Mouse (Mus musculus) midbrain, postnatal 0 days (tissue): ENCODE measurements around the gene Slmap. TPM values are rescaled to one million over a fixed set of nuclear protein-coding genes. Genes with fewer than 3 reads are reported as not detected.

Experiments
- ATAC-seq: fragments of 200-750 bp; cut with Nextera tagmentation; 2 replicates; pipeline ENCODE4 v1.8.0; 2017; ENCODE audit warnings: moderate number of reproducible peaks, mild to moderate bottlenecking, moderate TSS enrichment, moderate library complexity; ENCODE audit not compliant: low FRiP score
- DNase-seq: peaks from one replicate; pipeline ENCODE4 v3.0.0-alpha.2; 2015; ENCODE audit warnings: low spot score
- H3K27ac ChIP-seq: fragments of 300-500 bp; sonication (generic); 2 replicates; pipeline ENCODE4 v1.5.1; 2014; ENCODE audit warnings: low read depth, mild to moderate bottlenecking, low read length, mixed read lengths
- H3K27me3 ChIP-seq: fragments of 300-500 bp; sonication (generic); 2 replicates; pipeline ENCODE4 v1.6.1; 2014; ENCODE audit warnings: low read length, control low read depth, mixed read lengths; ENCODE audit not compliant: insufficient read depth
- H3K36me3 ChIP-seq: fragments of 300-500 bp; sonication (generic); 2 replicates; pipeline ENCODE4 v1.6.1; 2014; ENCODE audit warnings: low read length, control low read depth, mixed read lengths; ENCODE audit not compliant: insufficient read depth
- H3K4me1 ChIP-seq: fragments of 300-500 bp; sonication (generic); 2 replicates; pipeline ENCODE4 v1.6.1; 2014; ENCODE audit warnings: mild to moderate bottlenecking, control low read depth, antibody characterized with exemption, low read length, mixed read lengths; ENCODE audit not compliant: insufficient read depth
- H3K4me2 ChIP-seq: fragments of 300-500 bp; sonication (generic); 2 replicates; pipeline ENCODE4 v1.6.1; 2014; ENCODE audit warnings: low read depth, mild to moderate bottlenecking, low read length, mixed read lengths; ENCODE audit not compliant: poor library complexity, severe bottlenecking
- H3K4me3 ChIP-seq: fragments of 300-500 bp; sonication (generic); 2 replicates; pipeline ENCODE4 v1.5.1; 2014; ENCODE audit warnings: low read depth, mild to moderate bottlenecking, low read length, moderate library complexity
- H3K9ac ChIP-seq: fragments of 300-500 bp; sonication (generic); replicated peaks from 2 replicates; pipeline ENCODE4 v1.6.1; 2014; ENCODE audit warnings: mild to moderate bottlenecking, low read length, moderate library complexity, mixed read lengths; ENCODE audit not compliant: poor library complexity, severe bottlenecking
- H3K9me3 ChIP-seq: fragments of 300-500 bp; sonication (generic); 2 replicates; pipeline ENCODE4 v1.6.1; 2016; ENCODE audit warnings: low read length, control low read depth
- CTCF ChIP-seq: IDR thresholded peaks from 2 replicates; pipeline ENCODE4 v1.5.1; 2016; ENCODE audit warnings: antibody characterized with exemption, mild to moderate bottlenecking
- WGBS: fragments of 180-500 bp; shearing (Covaris S2); extraction: QIAGEN DNeasy Blood & Tissue Kit; methylation state at CpG from one replicate; pipeline ENCODE4 v1.1.7; 2014; 5-methylcytosine and 5-hydroxymethylcytosine counted together
- polyA plus RNA-seq: library from polyadenylated mRNA; unstranded; fragments of >200 nt; fragmentation: Nextera tagmentation; extraction: Ambion mirVana; gene quantifications from 2 replicates; pipeline ENCODE4 v1.2.1, GENCODE M21; 2015
- total RNA-seq: library from RNA; depleted of rRNA; stranded (reverse); fragments of >200 nt; gene quantifications from 2 replicates; pipeline ENCODE4 v1.2.3, GENCODE M21; 2014

Gene Slmap
- total and polyA plus RNA-seq, 2 experiments from 2014 or later = 11.1 to 23.2 TPM

GRCm38 (mm10) chr14:26495021-26495420, 39.7 kb downstream of the Slmap start:
- TF ChIP-seq CTCF = no peak
- no peaks in the 10 kb centered on the region for H3K9me3 ChIP-seq
- H3K4me1 ChIP-seq = no peaks in the 10 kb centered on the region
- ATAC-seq (no peak), DNase-seq (no peak)
- no peaks in the 10 kb centered on the region for H3K36me3 ChIP-seq
- H3K4me2 ChIP-seq = no peak overlapping the region
- no peak overlapping the region for H3K27ac ChIP-seq
- WGBS = 88% methylated on average over 1 of the region's 1 CpGs
- H3K9ac ChIP-seq = no peak overlapping the region
- no peaks in the 10 kb centered on the region for H3K27me3 ChIP-seq
- H3K4me3 ChIP-seq = no peak overlapping the region

DNA sequence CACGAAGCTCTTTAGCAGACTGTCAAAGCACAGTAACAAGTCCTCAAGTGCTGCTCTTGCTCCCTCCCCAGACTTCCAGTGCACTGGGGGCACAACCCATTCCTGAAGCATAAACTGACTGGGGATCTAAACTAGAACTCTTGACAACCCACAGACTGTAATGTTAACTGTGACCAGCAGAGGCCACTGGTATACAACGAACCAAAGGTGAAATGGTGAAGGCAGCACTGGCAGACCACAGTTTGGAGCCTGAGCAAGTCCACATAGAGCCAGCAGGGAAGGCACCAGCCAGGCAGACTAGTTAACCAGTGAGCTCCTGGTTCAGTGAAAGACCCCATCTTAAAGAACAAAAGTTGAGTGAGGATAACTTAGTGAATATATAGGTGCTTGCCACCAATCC, 43.6 kb downstream of the Slmap start:
- Histone ChIP-seq H3K9ac (no peak overlapping the region), H3K4me1 (no peaks in the 10 kb centered on the region), H3K4me3 (no peak overlapping the region), H3K4me2 (no peak overlapping the region), H3K27ac (no peak overlapping the region), H3K9me3 (no peaks in the 10 kb centered on the region), H3K36me3 (no peaks in the 10 kb centered on the region), H3K27me3 (no peaks in the 10 kb centered on the region)
- ATAC-seq = no peak
- 38% methylated on average over 2 of the region's 2 CpGs for WGBS
- DNase-seq = peak; percentile 73
- TF ChIP-seq CTCF = peak; percentile 84

DNA sequence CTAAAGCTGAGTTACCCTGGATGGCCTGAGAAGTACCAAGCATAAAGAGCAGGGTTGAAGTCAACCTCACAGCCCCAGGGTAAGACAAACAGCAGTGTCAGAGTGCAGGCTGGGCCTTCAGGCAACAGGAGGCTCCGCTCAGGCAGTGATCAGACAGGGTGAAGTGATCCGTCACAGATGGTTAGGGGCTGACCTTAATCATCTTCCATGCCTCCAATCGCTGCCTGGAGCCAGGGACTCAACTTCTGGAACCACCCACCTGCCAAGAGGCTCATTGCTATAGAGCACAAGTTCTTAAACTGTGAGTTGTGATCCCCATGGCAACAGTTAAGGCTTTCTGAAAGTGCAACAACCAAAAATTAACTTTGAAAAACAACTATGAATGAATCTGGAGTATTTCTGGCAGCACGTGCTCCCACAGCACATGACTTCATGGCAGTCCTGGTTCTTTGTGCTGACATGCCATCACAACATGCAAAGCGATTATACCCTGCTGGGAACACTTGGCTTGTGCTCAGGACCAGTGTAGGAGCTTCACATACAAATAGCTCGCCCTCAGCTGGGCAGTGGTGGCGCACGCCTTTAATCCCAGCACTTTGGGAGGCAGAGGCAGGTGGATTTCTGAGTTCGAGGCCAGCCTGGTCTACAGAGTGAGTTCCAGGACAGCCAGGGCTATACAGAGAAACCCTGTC, 46.3 kb downstream of the Slmap start:
- Histone ChIP-seq H3K27me3 (no peaks in the 10 kb centered on the region), H3K27ac (no peak overlapping the region), H3K9me3 (no peaks in the 10 kb centered on the region), H3K36me3 (no peaks in the 10 kb centered on the region), H3K4me1 (no peaks in the 10 kb centered on the region), H3K9ac (no peak overlapping the region), H3K4me3 (no peak overlapping the region), H3K4me2 (no peak overlapping the region)
- DNase-seq (peak; percentile 44), ATAC-seq (no peak)
- 51% methylated on average over 9 of the region's 9 CpGs for WGBS
- no peak for TF ChIP-seq CTCF

- H3K4me1 ChIP-seq = no peaks in the 10 kb centered on the region
- no peak overlapping the region for H3K27ac ChIP-seq
- no peaks in the 10 kb centered on the region for H3K9me3 ChIP-seq
- no peak for ATAC-seq
- no peaks in the 10 kb centered on the region for H3K36me3 ChIP-seq
- no peak overlapping the region for H3K4me3 ChIP-seq
- DNase-seq = peak; percentile 67
- no peak overlapping the region for H3K4me2 ChIP-seq
- TF ChIP-seq CTCF = peak; percentile 74
- no peaks in the 10 kb centered on the region for H3K27me3 ChIP-seq
- no peak overlapping the region for H3K9ac ChIP-seq
- 45% methylated on average over 8 of the region's 8 CpGs for WGBS
These were observed 48.1 kb downstream of the Slmap start for GRCm38 (mm10) chr14:26486416-26487198.

- DNase-seq (no peak), ATAC-seq (no peak)
- H3K36me3 ChIP-seq = no peaks in the 10 kb centered on the region
- no peaks in the 10 kb centered on the region for H3K27me3 ChIP-seq
- no peaks in the 10 kb centered on the region for H3K9me3 ChIP-seq
- H3K4me2 ChIP-seq = no peak overlapping the region
- WGBS = 96% methylated on average over 1 of the region's 1 CpGs
- no peak overlapping the region for H3K4me3 ChIP-seq
- no peak overlapping the region for H3K27ac ChIP-seq
- no peak for TF ChIP-seq CTCF
- no peak overlapping the region for H3K9ac ChIP-seq
- no peaks in the 10 kb centered on the region for H3K4me1 ChIP-seq
These were observed 53.3 kb downstream of the Slmap start for GRCm38 (mm10) chr14:26481457-26481856.

DNA sequence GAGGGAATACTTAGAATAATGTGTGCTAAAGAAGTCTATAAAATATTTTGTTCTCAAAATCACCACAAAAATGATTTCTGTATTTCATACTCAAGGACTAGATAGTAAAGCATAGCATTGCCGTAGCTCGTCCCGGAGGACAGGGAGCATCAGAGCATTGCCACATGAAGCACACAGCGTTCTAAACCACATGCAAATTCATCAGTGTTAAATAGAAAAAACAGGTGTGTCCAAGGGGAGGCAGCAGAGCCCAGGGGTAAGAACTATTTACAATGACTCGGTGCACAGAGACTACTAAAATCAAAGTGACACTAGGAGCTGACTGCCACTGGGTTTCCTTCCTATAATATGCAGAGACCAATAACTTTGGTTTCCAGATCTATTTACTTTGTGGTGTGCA, 57.0 kb downstream of the Slmap start:
- TF ChIP-seq CTCF = no peak
- 91% methylated on average over 5 of the region's 5 CpGs for WGBS
- Histone ChIP-seq H3K9ac (no peak overlapping the region), H3K36me3 (no peaks in the 10 kb centered on the region), H3K9me3 (no peaks in the 10 kb centered on the region), H3K4me2 (no peak overlapping the region), H3K27ac (no peak overlapping the region), H3K27me3 (no peaks in the 10 kb centered on the region), H3K4me1 (no peaks in the 10 kb centered on the region), H3K4me3 (no peak overlapping the region)
- ATAC-seq (no peak), DNase-seq (no peak)
